Mouse (Mus musculus) ES-Bruce4 (cell line): ENCODE data around the gene Sdsl.

Experiments
- CTCF ChIP-seq: IDR thresholded peaks from one replicate; pipeline ENCODE4 v1.8.1; 2011; ENCODE audit warnings: low read depth, low read length
- POLR2A ChIP-seq: IDR thresholded peaks from one replicate; pipeline ENCODE4 v1.8.1; 2011; ENCODE audit warnings: low read length; ENCODE audit not compliant: insufficient read depth

DNA sequence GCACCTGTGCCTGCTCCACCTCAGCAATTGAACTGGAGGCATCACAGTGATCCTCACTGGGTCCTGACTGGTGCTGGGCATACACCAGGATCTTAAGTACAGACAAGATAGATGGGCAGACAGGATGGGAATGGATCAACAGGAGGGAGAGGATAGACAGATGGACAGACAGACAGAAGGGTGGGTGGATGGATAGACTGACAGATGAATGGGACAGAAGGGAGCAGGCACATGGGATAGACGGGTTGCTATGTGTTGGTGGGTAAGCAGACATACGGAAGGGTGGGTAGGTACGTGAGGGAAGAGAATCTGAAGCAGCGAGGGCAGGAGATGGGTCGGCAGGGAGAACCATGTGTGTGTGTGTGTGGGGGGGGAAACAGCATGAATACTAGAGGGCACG lies 20.8 kb upstream of the Sdsl start:
- TF ChIP-seq CTCF, result no peak
- TF ChIP-seq POLR2A, result no peak
